Mouse (Mus musculus) telencephalon, adult 2 months (tissue): Measurements from ENCODE around the gene Pnkd.
"Not testable (repeated sequence)": the region's sequence is repeated elsewhere in the genome, so short reads cannot be mapped to it uniquely, and the experiment has no call there.

Experiments used
- DNase-seq: peaks from one replicate; pipeline ENCODE4 v3.0.0-alpha.2; 2011; ENCODE audit warnings: low read depth, low spot score

The Pnkd gene

GRCm38 (mm10) chr1:74329899-74330431, 45.2 kb downstream of the Pnkd start:
- DNase-seq = no peak

GRCm38 (mm10) chr1:74331046-74331681, 46.4 kb downstream of the Pnkd start:
- DNase-seq = no peak

- peak; percentile 92 for DNase-seq
Observed at GRCm38 (mm10) chr1:74332241-74332763, 47.6 kb downstream of the Pnkd start.

- DNase-seq = no peak
Observed at GRCm38 (mm10) chr1:74332930-74333329, 48.2 kb downstream of the Pnkd start.

GRCm38 (mm10) chr1:74334607-74335006, 49.9 kb downstream of the Pnkd start:
- no peak for DNase-seq

GRCm38 (mm10) chr1:74335033-74335432, 50.3 kb downstream of the Pnkd start:
- DNase-seq = no peak

- no peak for DNase-seq
Observed at GRCm38 (mm10) chr1:74335436-74336170, 50.9 kb downstream of the Pnkd start.

GRCm38 (mm10) chr1:74337241-74337771, 52.6 kb downstream of the Pnkd start:
- no peak for DNase-seq

GRCm38 (mm10) chr1:74338013-74338412, 53.3 kb downstream of the Pnkd start:
- DNase-seq = no peak

- no peak for DNase-seq
Observed at GRCm38 (mm10) chr1:74338626-74339025, 53.9 kb downstream of the Pnkd start.

- DNase-seq = no peak
Observed at GRCm38 (mm10) chr1:74339917-74340316, 55.2 kb downstream of the Pnkd start.

- no peak for DNase-seq
Observed at GRCm38 (mm10) chr1:74340361-74340764, 55.6 kb downstream of the Pnkd start.

- not testable (repeated sequence) for DNase-seq
Observed at GRCm38 (mm10) chr1:74340992-74341391, 56.3 kb downstream of the Pnkd start.

GRCm38 (mm10) chr1:74341898-74342297, 57.2 kb downstream of the Pnkd start:
- DNase-seq = no peak

GRCm38 (mm10) chr1:74342308-74342707, 57.6 kb downstream of the Pnkd start:
- no peak for DNase-seq

GRCm38 (mm10) chr1:74343161-74343560, 58.4 kb downstream of the Pnkd start:
- no peak for DNase-seq

GRCm38 (mm10) chr1:74344163-74344916, 59.6 kb downstream of the Pnkd start:
- no peak for DNase-seq

- no peak for DNase-seq
Observed at GRCm38 (mm10) chr1:74351185-74351769, 66.5 kb downstream of the Pnkd start.

GRCm38 (mm10) chr1:74352532-74353096, 67.9 kb downstream of the Pnkd start:
- DNase-seq = no peak

GRCm38 (mm10) chr1:74353453-74354229, 68.9 kb downstream of the Pnkd start:
- no peak for DNase-seq
